Mouse (Mus musculus): ENCODE measurements around the gene Krtap2-4. TPM values are rescaled to one million over a fixed set of nuclear protein-coding genes. Genes with fewer than 3 reads are reported as not detected.

Gene Krtap2-4
- total and polyA plus RNA-seq, 2 experiments = not detected

- Histone ChIP-seq H3K27ac (replicated peaks; ENCODE audit: insufficient read depth, low read depth, low read length) (no peak overlapping the region), H3K27me3 (ENCODE audit: control insufficient read depth, insufficient read depth, low read length) (peaks cover 4% of the 10 kb centered on the region; the same call in 1 of the 2 replicates), H3K9ac (ENCODE audit: low read depth, low read length) (no peak overlapping the region), H3K36me3 (ENCODE audit: control insufficient read depth, insufficient read depth, low read length) (no peaks in the 10 kb centered on the region), H3K4me1 (ENCODE audit: control insufficient read depth, insufficient read depth, low read length) (no peaks in the 10 kb centered on the region), H3K79me2 (ENCODE audit: control insufficient read depth, insufficient read depth, low read length) (no peaks in the 10 kb centered on the region), H3K4me3 (ENCODE audit: insufficient read depth, low read depth, low read length) (no peak overlapping the region)
- DNase-seq (ENCODE audit: extremely low read depth, low read depth, low spot score) = peak; percentile 27
- peak; percentile 89 for TF ChIP-seq CTCF (IDR thresholded peaks at IDR 0.05; ENCODE audit: low read depth, low read length)
- TF ChIP-seq POLR2A (IDR thresholded peaks at IDR 0.05; ENCODE audit: extremely low read depth, insufficient read depth, low read length) = no peak
- WGBS = 0% methylated on average over 7 of the region's 7 CpGs
These were observed 40.5 kb downstream of the Krtap2-4 start for GRCm38 (mm10) chr11:99574106-99574505.

- Histone ChIP-seq H3K36me3 (ENCODE audit: control insufficient read depth, insufficient read depth, low read length) (no peaks in the 10 kb centered on the region), H3K4me1 (ENCODE audit: control insufficient read depth, insufficient read depth, low read length) (no peaks in the 10 kb centered on the region), H3K9ac (ENCODE audit: low read depth, low read length) (no peak overlapping the region), H3K4me3 (ENCODE audit: insufficient read depth, low read depth, low read length) (no peak overlapping the region), H3K27me3 (ENCODE audit: control insufficient read depth, insufficient read depth, low read length) (peaks cover 4% of the 10 kb centered on the region; the same call in 1 of the 2 replicates), H3K79me2 (ENCODE audit: control insufficient read depth, insufficient read depth, low read length) (no peaks in the 10 kb centered on the region), H3K27ac (replicated peaks; ENCODE audit: insufficient read depth, low read depth, low read length) (no peak overlapping the region)
- TF ChIP-seq POLR2A (IDR thresholded peaks at IDR 0.05; ENCODE audit: extremely low read depth, insufficient read depth, low read length) (no peak), CTCF (IDR thresholded peaks at IDR 0.05; ENCODE audit: low read depth, low read length) (no peak)
- DNase-seq (ENCODE audit: extremely low read depth, low read depth, low spot score) = no peak
- 69% methylated on average over 4 of the region's 4 CpGs for WGBS
These were observed 41.5 kb downstream of the Krtap2-4 start for GRCm38 (mm10) chr11:99573164-99573563.

- TF ChIP-seq CTCF (IDR thresholded peaks at IDR 0.05; ENCODE audit: low read depth, low read length) (no peak), POLR2A (IDR thresholded peaks at IDR 0.05; ENCODE audit: extremely low read depth, insufficient read depth, low read length) (no peak)
- no peaks in the 10 kb centered on the region for H3K36me3 ChIP-seq (ENCODE audit: control insufficient read depth, insufficient read depth, low read length)
- no peak within 1 kb of the TSS for H3K4me3 ChIP-seq (ENCODE audit: insufficient read depth, low read depth, low read length)
- no peak for DNase-seq (ENCODE audit: extremely low read depth, low read depth, low spot score)
- no peaks in the 10 kb centered on the region for H3K4me1 ChIP-seq (ENCODE audit: control insufficient read depth, insufficient read depth, low read length)
- no peak within 1 kb of the TSS for H3K27ac ChIP-seq (replicated peaks; ENCODE audit: insufficient read depth, low read depth, low read length)
- H3K79me2 ChIP-seq (ENCODE audit: control insufficient read depth, insufficient read depth, low read length) = no peaks in the 10 kb centered on the region
- H3K27me3 ChIP-seq (ENCODE audit: control insufficient read depth, insufficient read depth, low read length) = peaks cover 4% of the 10 kb centered on the region; the same call in 1 of the 2 replicates
- no peak within 1 kb of the TSS for H3K9ac ChIP-seq (ENCODE audit: low read depth, low read length)
- WGBS = 97% methylated on average over 7 of the region's 7 CpGs
These were observed 48.1 kb downstream of the Krtap2-4 start, which contains the start of gene Krtap3-1 for GRCm38 (mm10) chr11:99566530-99566929. Gene Krtap3-1, minus strand, starts transcription at chr11:99566630.

Other genes with a start within 250 kb of the Krtap2-4 start
Only the 30 nearest of the 38 such genes appear.
- gene Krt12, start 192.6 kb downstream of the Krtap2-4 start, total RNA-seq (2014; rRNA removed) = not detected in 2 replicates
- gene Krt12, start 192.6 kb downstream of the Krtap2-4 start, polyA plus RNA-seq (2012; rRNA removed) = not detected in 2 replicates
- gene Krt20, start 176.7 kb downstream of the Krtap2-4 start, total RNA-seq (2014; rRNA removed) = 0.09 TPM in 1 of 2 replicates, not detected in the other
- gene Krt20, start 176.7 kb downstream of the Krtap2-4 start, polyA plus RNA-seq (2012; rRNA removed) = 0.04 and 0.15 TPM in 2 replicates
- gene Krt23, start 121.7 kb downstream of the Krtap2-4 start, total RNA-seq (2014; rRNA removed) = 4.0 and 6.4 TPM in 2 replicates
- gene Krt23, start 121.7 kb downstream of the Krtap2-4 start, polyA plus RNA-seq (2012; rRNA removed) = 1.4 and 1.7 TPM in 2 replicates
- gene Krt39, start 93.5 kb downstream of the Krtap2-4 start, total RNA-seq (2014; rRNA removed) = not detected in 2 replicates
- not detected in 2 replicates for gene Krt39, start 93.5 kb downstream of the Krtap2-4 start, polyA plus RNA-seq (2012; rRNA removed)
- not detected in 2 replicates for gene Krt40, start 71.7 kb downstream of the Krtap2-4 start, total RNA-seq (2014; rRNA removed)
- not detected in 2 replicates for gene Krt40, start 71.7 kb downstream of the Krtap2-4 start, polyA plus RNA-seq (2012; rRNA removed)
- gene Krtap3-3, start 64.0 kb downstream of the Krtap2-4 start, total RNA-seq (2014; rRNA removed) = not detected in 2 replicates
- gene Krtap3-3, start 64.0 kb downstream of the Krtap2-4 start, polyA plus RNA-seq (2012; rRNA removed) = not detected in 2 replicates
- gene Krtap3-2, start 58.0 kb downstream of the Krtap2-4 start, total RNA-seq (2014; rRNA removed) = not detected in 2 replicates
- not detected in 2 replicates for gene Krtap3-2, start 58.0 kb downstream of the Krtap2-4 start, polyA plus RNA-seq (2012; rRNA removed)
- not detected in 2 replicates for gene Gm11939, start 55.4 kb downstream of the Krtap2-4 start, total RNA-seq (2014; rRNA removed)
- gene Gm11939, start 55.4 kb downstream of the Krtap2-4 start, polyA plus RNA-seq (2012; rRNA removed) = not detected in 2 replicates
- gene Krtap3-1, start 48.2 kb downstream of the Krtap2-4 start, total RNA-seq (2014; rRNA removed) = not detected in 2 replicates
- not detected in 2 replicates for gene Krtap3-1, start 48.2 kb downstream of the Krtap2-4 start, polyA plus RNA-seq (2012; rRNA removed)
- not detected in 2 replicates for gene Krtap1-5, start 33.8 kb downstream of the Krtap2-4 start, total RNA-seq (2014; rRNA removed)
- not detected in 2 replicates for gene Krtap1-5, start 33.8 kb downstream of the Krtap2-4 start, polyA plus RNA-seq (2012; rRNA removed)
- gene Krtap1-4, start 31.2 kb downstream of the Krtap2-4 start, total RNA-seq (2014; rRNA removed) = not detected in 2 replicates
- not detected in 2 replicates for gene Krtap1-4, start 31.2 kb downstream of the Krtap2-4 start, polyA plus RNA-seq (2012; rRNA removed)
- not detected in 2 replicates for gene Krtap1-3, start 23.5 kb downstream of the Krtap2-4 start, total RNA-seq (2014; rRNA removed)
- not detected in 2 replicates for gene Krtap1-3, start 23.5 kb downstream of the Krtap2-4 start, polyA plus RNA-seq (2012; rRNA removed)
- gene Krtap9-3, start 16.7 kb downstream of the Krtap2-4 start, total RNA-seq (2014; rRNA removed) = not detected in 2 replicates
- not detected in 2 replicates for gene Krtap9-3, start 16.7 kb downstream of the Krtap2-4 start, polyA plus RNA-seq (2012; rRNA removed)
- not detected in 2 replicates for gene Gm11938, start 11.5 kb downstream of the Krtap2-4 start, total RNA-seq (2014; rRNA removed)
- gene Gm11938, start 11.5 kb downstream of the Krtap2-4 start, polyA plus RNA-seq (2012; rRNA removed) = not detected in 2 replicates
- gene Gm11937, start 4.7 kb downstream of the Krtap2-4 start, total RNA-seq (2014; rRNA removed) = not detected in 2 replicates
- gene Gm11937, start 4.7 kb downstream of the Krtap2-4 start, polyA plus RNA-seq (2012; rRNA removed) = not detected in 2 replicates
- gene Gm11562, start 5.6 kb upstream of the Krtap2-4 start, total RNA-seq (2014; rRNA removed) = not detected in 2 replicates
- gene Gm11562, start 5.6 kb upstream of the Krtap2-4 start, polyA plus RNA-seq (2012; rRNA removed) = not detected in 2 replicates
- not detected in 2 replicates for gene Krtap4-1, start 13.4 kb upstream of the Krtap2-4 start, total RNA-seq (2014; rRNA removed)
- gene Krtap4-1, start 13.4 kb upstream of the Krtap2-4 start, polyA plus RNA-seq (2012; rRNA removed) = not detected in 2 replicates
- gene Krtap4-2, start 20.2 kb upstream of the Krtap2-4 start, total RNA-seq (2014; rRNA removed) = not detected in 2 replicates
- gene Krtap4-2, start 20.2 kb upstream of the Krtap2-4 start, polyA plus RNA-seq (2012; rRNA removed) = not detected in 2 replicates
- not detected in 2 replicates for gene Krtap4-7, start 29.2 kb upstream of the Krtap2-4 start, total RNA-seq (2014; rRNA removed)
- not detected in 2 replicates for gene Krtap4-7, start 29.2 kb upstream of the Krtap2-4 start, polyA plus RNA-seq (2012; rRNA removed)
- gene Gm11555, start 35.4 kb upstream of the Krtap2-4 start, total RNA-seq (2014; rRNA removed) = not detected in 2 replicates
- not detected in 2 replicates for gene Gm11555, start 35.4 kb upstream of the Krtap2-4 start, polyA plus RNA-seq (2012; rRNA removed)
- gene Gm11563, start 44.1 kb upstream of the Krtap2-4 start, total RNA-seq (2014; rRNA removed) = not detected in 2 replicates
- not detected in 2 replicates for gene Gm11563, start 44.1 kb upstream of the Krtap2-4 start, polyA plus RNA-seq (2012; rRNA removed)
- not detected in 2 replicates for gene Krtap4-6, start 51.1 kb upstream of the Krtap2-4 start, total RNA-seq (2014; rRNA removed)
- not detected in 2 replicates for gene Krtap4-6, start 51.1 kb upstream of the Krtap2-4 start, polyA plus RNA-seq (2012; rRNA removed)
- gene Gm14190, start 75.9 kb upstream of the Krtap2-4 start, total RNA-seq (2014; rRNA removed) = not detected in 2 replicates
- gene Gm14190, start 75.9 kb upstream of the Krtap2-4 start, polyA plus RNA-seq (2012; rRNA removed) = not detected in 2 replicates
- not detected in 2 replicates for gene Gm14180, start 119.4 kb upstream of the Krtap2-4 start, total RNA-seq (2014; rRNA removed)
- not detected in 2 replicates for gene Gm14180, start 119.4 kb upstream of the Krtap2-4 start, polyA plus RNA-seq (2012; rRNA removed)
- not detected in 2 replicates for gene Gm11595, start 158.1 kb upstream of the Krtap2-4 start, total RNA-seq (2014; rRNA removed)
- gene Gm11595, start 158.1 kb upstream of the Krtap2-4 start, polyA plus RNA-seq (2012; rRNA removed) = not detected in 2 replicates
- not detected in 2 replicates for gene Krtap4-8, start 165.9 kb upstream of the Krtap2-4 start, total RNA-seq (2014; rRNA removed)
- gene Krtap4-8, start 165.9 kb upstream of the Krtap2-4 start, polyA plus RNA-seq (2012; rRNA removed) = not detected in 2 replicates
- not detected in 2 replicates for gene Krtap4-9, start 170.4 kb upstream of the Krtap2-4 start, total RNA-seq (2014; rRNA removed)
- gene Krtap4-9, start 170.4 kb upstream of the Krtap2-4 start, polyA plus RNA-seq (2012; rRNA removed) = not detected in 2 replicates
- not detected in 2 replicates for gene Gm11596, start 178.6 kb upstream of the Krtap2-4 start, total RNA-seq (2014; rRNA removed)
- not detected in 2 replicates for gene Gm11596, start 178.6 kb upstream of the Krtap2-4 start, polyA plus RNA-seq (2012; rRNA removed)
- gene Gm11569, start 184.1 kb upstream of the Krtap2-4 start, total RNA-seq (2014; rRNA removed) = not detected in 2 replicates
- not detected in 2 replicates for gene Gm11569, start 184.1 kb upstream of the Krtap2-4 start, polyA plus RNA-seq (2012; rRNA removed)
- not detected in 2 replicates for gene Gm11554, start 189.6 kb upstream of the Krtap2-4 start, total RNA-seq (2014; rRNA removed)
- gene Gm11554, start 189.6 kb upstream of the Krtap2-4 start, polyA plus RNA-seq (2012; rRNA removed) = not detected in 2 replicates

All from liver, adult 2 months (tissue).